16 mouse cellular contexts compared by ENCODE assay signal in genomic region chr2:124291145-124291544, GRCm38 (mm10).
DNase-seq lines count a peak whose midpoint lies in the region; ATAC-seq and TF ChIP-seq lines count a peak whose summit lies in the region.
"Had no signal": no experiment of that assay in that cellular context is flagged by ENCODE, and none has a peak within 500 bp of the region (broad histone marks: within the 10 kb centered on the region; RNA-seq: fewer than 3 reads in every experiment).

No protein-coding gene starts in this region.

- no peak overlapping the region for H3K9ac ChIP-seq in forebrain, embryonic 16.5 days (replicated peaks; ENCODE audit: low read depth, low read length)
- H3K9ac ChIP-seq: hindbrain, embryonic 15.5 days; liver, embryonic 13.5 days had no signal

- DNase-seq in layer of hippocampus, adult 8-10 months (ENCODE audit: low spot score in 2 of 2) = peak; percentile 15 to 23
- no peak for DNase-seq in layer of hippocampus, adult 9-10 months (ENCODE audit: low spot score)
- DNase-seq in brain, embryonic 14.5 days (ENCODE audit: low read depth) = peak; percentile 91
- peak; percentile 23 to 88 for DNase-seq in left cerebral cortex, postnatal 25 days (ENCODE audit: low spot score in 2 of 2)
- no peak for DNase-seq in embryo, embryonic 9.5 days (ENCODE audit: extremely low spot score)
- no peak for DNase-seq in urinary bladder, postnatal 4 days (ENCODE audit: low spot score in 2 of 2)
- DNase-seq: cerebellum, adult 8-10 months; heart, adult 11 months; kidney, adult 8-10 months; liver, embryonic 13.5 days; thymus, postnatal 25 days had no signal

- TF ChIP-seq CTCF in brain, embryonic 14.5 days (IDR thresholded peaks at IDR 0.05; ENCODE audit: borderline replicate concordance, extremely low read depth, insufficient read depth, insufficient read length) = no peak

- peaks cover 7% of the 10 kb centered on the region for H3K4me1 ChIP-seq in forebrain, embryonic 16.5 days (replicated peaks; ENCODE audit: control insufficient read depth, insufficient read depth, low read length)
- H3K4me1 ChIP-seq: embryonic facial prominence, embryonic 10.5 days; hindbrain, embryonic 15.5 days; liver, embryonic 13.5 days had no signal

- peak overlapping the region; percentile 47 for H3K27ac ChIP-seq in forebrain, embryonic 16.5 days (ENCODE audit: low read length)
- H3K27ac ChIP-seq: embryonic facial prominence, embryonic 10.5 days; hindbrain, embryonic 15.5 days; liver, embryonic 13.5 days had no signal

- no peak overlapping the region for H3K4me3 ChIP-seq in forebrain, embryonic 16.5 days (replicated peaks; ENCODE audit: low read length)
- H3K4me3 ChIP-seq: embryonic facial prominence, embryonic 10.5 days; hindbrain, embryonic 15.5 days; liver, embryonic 13.5 days had no signal

- H3K36me3 ChIP-seq in forebrain, embryonic 16.5 days (ENCODE audit: control insufficient read depth, insufficient read depth) = no peaks in the 10 kb centered on the region
- H3K36me3 ChIP-seq: embryonic facial prominence, embryonic 10.5 days; hindbrain, embryonic 15.5 days; liver, embryonic 13.5 days had no signal

- TF ChIP-seq POLR2A in brain, embryonic 14.5 days (IDR thresholded peaks at IDR 0.05; ENCODE audit: borderline replicate concordance, extremely low read depth, insufficient read depth, insufficient read length, poor library complexity, severe bottlenecking) = no peak

- peak; percentile 96 for ATAC-seq in forebrain, embryonic 16.5 days
- no peak for ATAC-seq in erythroblast, adult 5-6 weeks (replicated peaks; ENCODE audit: low FRiP score, poor library complexity, severe bottlenecking)
- ATAC-seq: activated CD4-positive, CD25-positive, alpha-beta regulatory T cell, adult 4 months had no signal

- H3K27me3 ChIP-seq in forebrain, embryonic 16.5 days (replicated peaks; ENCODE audit: control insufficient read depth, insufficient read depth, low read length) = no peaks in the 10 kb centered on the region
- H3K27me3 ChIP-seq: hindbrain, embryonic 15.5 days; liver, embryonic 13.5 days had no signal

- intact Hi-C loops in left cerebral cortex, postnatal 25 days (cut with DNase I) = loop anchor here (10.0 kb wide), 2 partner anchors 166 to 634 kb away; no protein-coding TSS in a partner anchor

- no peak overlapping the region for H3K4me2 ChIP-seq in forebrain, embryonic 16.5 days (ENCODE audit: low read length)
- H3K4me2 ChIP-seq: hindbrain, embryonic 15.5 days; liver, embryonic 13.5 days had no signal

- WGBS in forebrain, embryonic 16.5 days = 36% methylated on average over 3 of the region's 3 CpGs

- no peaks in the 10 kb centered on the region for H3K9me3 ChIP-seq in forebrain, embryonic 16.5 days (ENCODE audit: control insufficient read depth, low read length)
- H3K9me3 ChIP-seq: embryonic facial prominence, embryonic 10.5 days; hindbrain, embryonic 15.5 days; liver, embryonic 13.5 days had no signal

Comparison
In these comparisons a context has a peak if more than half of its experiments do, and no peak if none do; other contexts are left out.
1. DNase-seq: peak in layer of hippocampus, adult 8-10 months (2 of 2), brain, embryonic 14.5 days (single experiment) and left cerebral cortex, postnatal 25 days (2 of 2); none in layer of hippocampus, adult 9-10 months (single experiment), embryo, embryonic 9.5 days (single experiment) and urinary bladder, postnatal 4 days (0 of 2).